Mouse (Mus musculus) heart, postnatal 0 days (tissue): ENCODE data around the gene Pcsk6. TPM values are rescaled to one million over a fixed set of nuclear protein-coding genes. Genes with fewer than 3 reads are reported as not detected.
A peak's percentile ranks its signal among the peaks of the same experiment; 100 is the strongest.
"Not testable (repeated sequence)": the region's sequence is repeated elsewhere in the genome, so short reads cannot be mapped to it uniquely, and the experiment has no call there.

Experiments
- ATAC-seq: fragments of 200-750 bp; cut with Nextera tagmentation; 2 replicates; pipeline ENCODE4 v1.8.0; 2017; ENCODE audit warnings: low read depth, moderate number of reproducible peaks, moderate library complexity; ENCODE audit not compliant: insufficient read depth
- DNase-seq: peaks from one replicate; pipeline ENCODE4 v3.0.0-alpha.2; 2016; ENCODE audit warnings: low spot score
- H3K27ac ChIP-seq: fragments of 300-500 bp; sonication (generic); 2 replicates; pipeline ENCODE4 v1.5.1; 2014; ENCODE audit warnings: low read depth, mild to moderate bottlenecking
- H3K27me3 ChIP-seq: fragments of 300-500 bp; sonication (generic); 2 replicates; pipeline ENCODE4 v1.6.1; 2014; ENCODE audit warnings: low read length, mixed read lengths; ENCODE audit not compliant: control insufficient read depth, insufficient read depth
- H3K36me3 ChIP-seq: fragments of 300-500 bp; sonication (generic); replicated peaks from 2 replicates; pipeline ENCODE4 v1.6.1; 2014; ENCODE audit warnings: low read length, mixed read lengths; ENCODE audit not compliant: control insufficient read depth, insufficient read depth
- H3K4me1 ChIP-seq: fragments of 300-500 bp; sonication (generic); 2 replicates; pipeline ENCODE4 v1.6.1; 2014; ENCODE audit warnings: antibody characterized with exemption; ENCODE audit not compliant: control insufficient read depth, insufficient read depth
- H3K4me2 ChIP-seq: fragments of 300-500 bp; sonication (generic); 2 replicates; pipeline ENCODE4 v1.6.1; 2014; ENCODE audit warnings: low read depth, mild to moderate bottlenecking, low read length, moderate library complexity
- H3K4me3 ChIP-seq: fragments of 300-500 bp; sonication (generic); 2 replicates; pipeline ENCODE4 v1.5.1; 2014; ENCODE audit warnings: low read depth, low read length
- H3K9ac ChIP-seq: fragments of 300-500 bp; sonication (generic); replicated peaks from 2 replicates; pipeline ENCODE4 v1.6.1; 2014; ENCODE audit warnings: low read depth, low read length, mixed read lengths
- H3K9me3 ChIP-seq: fragments of 300-500 bp; sonication (generic); replicated peaks from 2 replicates; pipeline ENCODE4 v1.6.1; 2016; ENCODE audit warnings: low read length; ENCODE audit not compliant: control insufficient read depth
- CTCF ChIP-seq: IDR thresholded peaks from 2 replicates; pipeline ENCODE4 v1.5.1; 2016; ENCODE audit warnings: antibody characterized with exemption, control low read depth, low read depth
- EP300 ChIP-seq: IDR thresholded peaks from 2 replicates; pipeline ENCODE4 v1.6.1; 2016; ENCODE audit warnings: antibody characterized with exemption, low read depth
- WGBS: fragments of 180-500 bp; shearing (Covaris S2); extraction: QIAGEN DNeasy Blood & Tissue Kit; methylation state at CpG from one replicate; pipeline ENCODE4 v1.1.7; 2014; 5-methylcytosine and 5-hydroxymethylcytosine counted together
- polyA plus RNA-seq: library from polyadenylated mRNA; unstranded; fragments of >200 nt; fragmentation: Nextera tagmentation; extraction: Ambion mirVana; gene quantifications from 2 replicates; pipeline ENCODE4 v1.2.1, GENCODE M21; 2015
- total RNA-seq: library from RNA; depleted of rRNA; stranded (reverse); fragments of >200 nt; gene quantifications from 2 replicates; pipeline ENCODE4 v1.2.3, GENCODE M21; 2014; ENCODE audit warnings: low replicate concordance

Pcsk6 gene
- total and polyA plus RNA-seq, 2 experiments from 2014 or later: 1.7 to 8.1 TPM

GRCm38 (mm10) chr7:66048446-66049230, 187.1 kb downstream of the Pcsk6 start:
- DNase-seq: no peak
- ATAC-seq: no peak
- Histone ChIP-seq H3K9ac (no peak overlapping the region), H3K36me3 (no peaks in the 10 kb centered on the region), H3K9me3 (no peaks in the 10 kb centered on the region), H3K27ac (no peak overlapping the region), H3K27me3 (no peaks in the 10 kb centered on the region), H3K4me2 (no peak overlapping the region), H3K4me3 (no peak overlapping the region), H3K4me1 (no peaks in the 10 kb centered on the region)
- 83% methylated on average over 12 of the region's 12 CpGs for WGBS
- no peak for TF ChIP-seq CTCF
- no peak for TF ChIP-seq EP300

- Histone ChIP-seq H3K36me3 (no peaks in the 10 kb centered on the region), H3K27me3 (no peaks in the 10 kb centered on the region), H3K4me2 (no peak overlapping the region), H3K9ac (no peak overlapping the region), H3K4me3 (no peak overlapping the region), H3K9me3 (no peaks in the 10 kb centered on the region), H3K4me1 (no peaks in the 10 kb centered on the region), H3K27ac (no peak overlapping the region)
- WGBS: 79% methylated on average over 4 of the region's 4 CpGs
- DNase-seq: no peak
- TF ChIP-seq CTCF: no peak
- no peak for TF ChIP-seq EP300
- ATAC-seq: no peak
Observed at GRCm38 (mm10) chr7:66053946-66054483, 192.5 kb downstream of the Pcsk6 start.

GRCm38 (mm10) chr7:66055356-66055755, 193.8 kb downstream of the Pcsk6 start:
- H3K27me3 ChIP-seq, ATAC-seq, H3K4me2 ChIP-seq, H3K9ac ChIP-seq, H3K36me3 ChIP-seq, H3K27ac ChIP-seq, H3K4me1 ChIP-seq, H3K4me3 ChIP-seq, H3K9me3 ChIP-seq: not testable (repeated sequence)
- peak; percentile 36 for DNase-seq
- peak; percentile 70 for TF ChIP-seq CTCF
- WGBS: 6% methylated on average over 2 of the region's 2 CpGs

- H3K27ac ChIP-seq: no peak within 1 kb of the TSS
- ATAC-seq: no peak
- H3K9me3 ChIP-seq: no peaks in the 10 kb centered on the region
- peaks cover 18% of the 10 kb centered on the region for H3K36me3 ChIP-seq
- WGBS: 61% methylated on average over 1 of the region's 1 CpGs
- peak within 1 kb of the TSS; percentile 85 for H3K4me3 ChIP-seq
- TF ChIP-seq CTCF: no peak
- TF ChIP-seq EP300: no peak
- peaks cover 11% of the 10 kb centered on the region for H3K4me1 ChIP-seq
- H3K9ac ChIP-seq: peak within 1 kb of the TSS; percentile 82
- H3K27me3 ChIP-seq: no peaks in the 10 kb centered on the region
- no peak for DNase-seq
- peak within 1 kb of the TSS; percentile 70 for H3K4me2 ChIP-seq
Observed at GRCm38 (mm10) chr7:66058703-66059102, 197.2 kb downstream of the Pcsk6 start, which contains the start of gene Snrpa1. Gene Snrpa1, plus strand, starts transcription at chr7:66059003.

- TF ChIP-seq CTCF (no peak), EP300 (no peak)
- under 1% methylated on average over 64 of the region's 64 CpGs for WGBS
- Histone ChIP-seq H3K36me3 (peaks cover 28% of the 10 kb centered on the region), H3K4me2 (peak overlapping the region; percentile 70), H3K9me3 (no peaks in the 10 kb centered on the region), H3K4me3 (peak overlapping the region; percentile 85), H3K27me3 (no peaks in the 10 kb centered on the region), H3K4me1 (peaks cover 11% of the 10 kb centered on the region), H3K9ac (peak overlapping the region; percentile 82), H3K27ac (peak overlapping the region; percentile 59)
- DNase-seq (peak; percentile 76), ATAC-seq (peak; percentile 93)
Observed at GRCm38 (mm10) chr7:66060066-66060956, 198.8 kb downstream of the Pcsk6 start.
